Comparison of ENCODE assay signal across 8 mouse cellular contexts in the genomic region with DNA sequence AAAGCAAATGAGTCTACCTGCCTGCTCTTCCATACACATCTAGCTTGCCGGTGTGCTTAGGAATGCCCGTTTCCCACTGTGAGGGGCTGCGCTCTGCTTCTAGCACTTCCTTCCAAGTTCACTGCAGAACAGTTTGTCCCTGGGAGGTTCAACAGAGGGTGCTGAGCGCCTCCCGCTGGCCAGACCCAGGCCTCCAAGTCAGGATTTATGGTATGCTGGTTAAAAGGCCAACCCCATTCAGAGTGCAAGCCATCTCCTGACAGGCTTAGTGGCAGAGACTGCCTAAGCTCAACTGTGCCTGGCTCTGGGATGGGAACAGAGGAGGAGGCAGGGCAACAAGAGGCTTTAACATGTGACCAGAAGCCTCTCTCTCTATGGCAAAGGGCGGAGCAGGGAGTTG.
DNase-seq lines count a peak whose midpoint lies in the region; ATAC-seq lines count a peak whose summit lies in the region.

No protein-coding gene starts in this region.

- H3K27ac ChIP-seq in forebrain, embryonic 11.5 days (ENCODE audit: low read depth, low read length), result no peak overlapping the region
- no peak overlapping the region for H3K27ac ChIP-seq in forebrain, embryonic 12.5 days

- H3K9ac ChIP-seq in forebrain, embryonic 11.5 days (ENCODE audit: low read length), result no peak overlapping the region
- no peak overlapping the region for H3K9ac ChIP-seq in forebrain, embryonic 12.5 days

- peak; percentile 59 for DNase-seq in forebrain, embryonic 11.5 days (ENCODE audit: low spot score)
- DNase-seq in MN1 (ENCODE audit: low spot score), result peak; percentile 44
- DNase-seq in cerebellum, adult 9-10 months, result peak; percentile 74
- peak; percentile 86 for DNase-seq in heart, adult 8-10 months (ENCODE audit: low spot score)
- DNase-seq in kidney, postnatal 14 days, result peak; percentile 73
- peak; percentile 72 for DNase-seq in lung, postnatal 25 days (ENCODE audit: low spot score)
- DNase-seq in thymus, postnatal 36 days, result peak; percentile 70

- no peak for ATAC-seq in forebrain, embryonic 11.5 days (replicated peaks; ENCODE audit: low FRiP score)
- ATAC-seq in forebrain, embryonic 12.5 days (ENCODE audit: low FRiP score), result no peak

- no peak overlapping the region for H3K4me2 ChIP-seq in forebrain, embryonic 11.5 days (ENCODE audit: low read depth, low read length, severe bottlenecking)
- H3K4me2 ChIP-seq in forebrain, embryonic 12.5 days, result no peak overlapping the region

- H3K36me3 ChIP-seq in forebrain, embryonic 11.5 days (ENCODE audit: control insufficient read depth, insufficient read depth, low read length), result no peaks in the 10 kb centered on the region
- H3K36me3 ChIP-seq in forebrain, embryonic 12.5 days (replicated peaks), result no peaks in the 10 kb centered on the region; the same call in 1 of the 2 replicates

- WGBS in forebrain, embryonic 11.5 days, result 36% methylated on average over 6 of the region's 6 CpGs
- WGBS in forebrain, embryonic 12.5 days, result 41% methylated on average over 6 of the region's 6 CpGs

- H3K4me1 ChIP-seq in forebrain, embryonic 11.5 days (replicated peaks; ENCODE audit: control insufficient read depth, insufficient read depth, low read length), result no peaks in the 10 kb centered on the region
- no peaks in the 10 kb centered on the region for H3K4me1 ChIP-seq in forebrain, embryonic 12.5 days

- H3K27me3 ChIP-seq in forebrain, embryonic 11.5 days (ENCODE audit: control insufficient read depth, insufficient read depth, low read length), result no peaks in the 10 kb centered on the region
- H3K27me3 ChIP-seq in forebrain, embryonic 12.5 days, result no peaks in the 10 kb centered on the region

- H3K9me3 ChIP-seq in forebrain, embryonic 11.5 days (ENCODE audit: control insufficient read depth, low read length), result no peaks in the 10 kb centered on the region
- H3K9me3 ChIP-seq in forebrain, embryonic 12.5 days, result no peaks in the 10 kb centered on the region

- H3K4me3 ChIP-seq in forebrain, embryonic 11.5 days (ENCODE audit: low read depth, low read length), result no peak overlapping the region
- no peak overlapping the region for H3K4me3 ChIP-seq in forebrain, embryonic 12.5 days (replicated peaks)
